Mouse (Mus musculus): ENCODE results near the gene Drc3. TPM values are rescaled to one million over a fixed set of nuclear protein-coding genes. Genes with fewer than 3 reads are reported as not detected.

Drc3 gene
- total RNA-seq (2021), result 1 to 10 TPM; 5.2 to 7.3 TPM
- long read RNA-seq, experiment 1, partial matches to known transcripts, result 0 of 4 reads
- long read RNA-seq, experiment 1, other reads (novel, unspliced or antisense), result 2 of 4 reads
- long read RNA-seq, experiment 2, transcript Drc3-203 (14 exons, 1,858 nt), result major isoform, 6 of 7 reads
- long read RNA-seq, experiment 2, partial matches to known transcripts, result 1 of 7 reads
- long read RNA-seq, experiment 2, other reads (novel, unspliced or antisense), result 0 of 7 reads

DNA sequence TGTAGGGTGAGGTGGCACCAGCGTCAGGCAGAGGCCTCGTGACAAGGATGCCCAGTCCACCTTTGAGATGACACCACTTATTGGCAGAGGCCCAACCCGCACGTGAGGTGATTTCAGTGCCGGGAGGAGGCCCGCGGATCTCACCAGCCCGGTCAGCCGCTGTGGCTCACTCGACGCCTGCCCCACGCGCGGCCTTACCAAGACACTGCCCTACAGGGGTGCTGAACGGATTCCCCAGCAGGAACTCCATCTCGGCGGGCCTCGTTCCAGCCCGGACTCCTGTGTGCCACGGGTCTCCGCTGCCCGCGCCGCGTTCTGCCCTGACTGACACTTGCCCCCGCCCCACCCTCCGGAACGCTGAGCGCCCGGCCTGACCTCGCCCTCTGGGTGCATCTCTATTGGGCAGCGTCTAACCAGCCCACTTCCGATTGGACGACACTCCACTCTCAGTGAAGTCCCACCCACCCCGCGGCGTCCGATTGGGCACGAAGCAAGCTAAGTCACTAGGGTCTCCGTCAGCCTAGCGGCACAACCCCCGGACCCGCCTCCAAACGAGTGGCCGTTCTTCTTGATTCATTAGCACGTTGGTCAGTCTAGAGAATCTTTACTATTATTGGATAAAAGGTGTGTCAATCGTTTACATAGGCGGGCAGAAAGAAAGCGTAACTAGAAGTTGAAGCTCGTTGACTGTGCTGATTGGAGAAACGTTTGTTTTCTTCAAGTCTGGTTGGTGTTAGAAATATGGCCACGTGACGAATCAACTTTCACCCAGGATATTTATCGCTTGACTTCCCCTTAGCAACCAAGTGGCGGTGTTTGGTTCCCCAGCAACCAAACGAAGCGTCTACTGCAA, at the start of gene Drc3, which contains the start of gene Tom1l2:
Gene Drc3 (plus strand): TSS at position 771 of the 853 bp plus-strand sequence.
Gene Tom1l2 (minus strand): TSS at position 347 of the 853 bp plus-strand sequence.
- peak; percentile 98 to 100 for DNase-seq (ENCODE audit: low spot score in 2 of 2)

DNA sequence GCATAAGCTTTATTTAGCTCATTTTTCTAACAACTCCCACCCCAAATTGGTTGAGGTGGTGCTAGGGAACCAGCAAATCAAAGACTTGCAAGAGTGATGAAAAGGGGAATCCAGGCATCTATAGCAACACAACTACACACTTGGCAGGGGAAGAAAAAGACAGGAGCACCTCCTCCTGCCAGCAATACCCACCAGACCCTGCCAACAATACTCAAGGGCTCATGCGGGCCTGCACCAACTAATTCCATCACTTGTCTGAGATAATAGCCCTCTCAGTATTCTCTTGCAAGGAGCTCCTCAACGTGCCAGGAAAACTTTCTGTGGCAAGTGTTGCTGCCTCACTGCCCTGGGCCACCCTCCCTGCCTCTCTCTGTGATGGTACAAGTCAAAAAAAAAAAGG, 49.6 kb upstream of the Drc3 start:
- peak in 1 of 2 experiments; percentile 51 for DNase-seq (ENCODE audit: low spot score in 2 of 2)

DNA sequence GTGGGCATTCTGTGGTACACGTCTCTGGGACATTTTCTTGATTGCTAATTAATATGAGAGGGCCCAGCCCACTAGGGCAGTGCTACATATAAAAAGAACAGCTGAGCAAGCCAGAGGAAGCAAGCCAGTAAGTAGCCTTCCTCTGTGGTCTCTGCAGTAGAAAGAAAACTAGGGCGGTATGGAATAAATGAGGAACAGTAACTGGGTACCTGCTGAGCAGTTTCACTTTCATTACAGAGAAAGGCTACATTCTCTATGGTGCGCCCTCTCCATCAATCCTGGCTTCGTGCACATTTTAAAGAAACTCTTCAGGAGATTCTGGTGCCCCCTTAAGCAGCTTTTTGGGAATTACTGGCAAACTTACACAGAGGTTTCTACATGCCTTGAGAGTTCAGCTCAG, 47.5 kb upstream of the Drc3 start:
- DNase-seq (ENCODE audit: low spot score in 2 of 2), result no peak

DNA sequence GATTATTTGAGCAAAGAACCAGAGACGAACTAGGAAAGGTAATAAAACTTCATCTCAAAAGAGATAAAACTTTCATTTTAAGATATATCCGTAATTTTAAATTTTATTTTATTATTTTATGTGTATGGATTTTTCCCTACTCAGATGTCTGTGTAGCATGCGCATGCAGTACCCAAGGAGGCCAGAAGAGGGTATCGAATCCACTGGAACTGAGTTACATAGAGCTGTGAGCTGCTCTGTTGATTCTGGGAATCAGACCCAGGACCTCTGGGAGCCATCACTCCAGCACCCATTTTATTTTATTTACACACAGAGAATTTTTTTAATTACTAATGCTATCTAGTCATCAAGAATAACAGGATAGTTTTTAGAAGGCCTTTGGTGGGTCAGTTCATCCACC, 46.3 kb upstream of the Drc3 start:
- no peak for DNase-seq (ENCODE audit: low spot score in 2 of 2)

DNA sequence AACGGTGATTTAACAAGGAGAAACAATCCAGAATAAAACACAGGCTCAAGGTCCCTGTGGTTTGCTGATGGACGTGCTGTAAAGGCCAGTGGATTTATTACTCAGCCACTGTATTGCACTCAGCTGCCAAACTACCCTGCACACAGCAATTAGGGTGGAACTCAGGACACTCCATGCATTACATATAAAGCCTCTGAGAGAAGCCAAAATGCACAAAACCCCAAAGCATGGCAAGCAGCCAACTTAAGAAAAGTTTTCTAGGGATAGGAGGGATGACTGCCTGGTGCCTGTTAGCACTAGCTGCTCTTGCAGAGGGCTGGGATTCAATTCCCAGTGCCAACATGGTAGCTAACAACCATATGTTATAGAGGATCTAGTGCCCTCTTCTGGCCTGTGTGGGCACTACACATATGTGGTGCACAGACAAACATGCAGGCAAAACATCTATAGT, 45.7 kb upstream of the Drc3 start:
- DNase-seq (ENCODE audit: low spot score in 2 of 2), result no peak

GRCm38 (mm10) chr11:60308061-60308460, 45.1 kb upstream of the Drc3 start:
- DNase-seq (ENCODE audit: low spot score in 2 of 2), result no peak

DNA sequence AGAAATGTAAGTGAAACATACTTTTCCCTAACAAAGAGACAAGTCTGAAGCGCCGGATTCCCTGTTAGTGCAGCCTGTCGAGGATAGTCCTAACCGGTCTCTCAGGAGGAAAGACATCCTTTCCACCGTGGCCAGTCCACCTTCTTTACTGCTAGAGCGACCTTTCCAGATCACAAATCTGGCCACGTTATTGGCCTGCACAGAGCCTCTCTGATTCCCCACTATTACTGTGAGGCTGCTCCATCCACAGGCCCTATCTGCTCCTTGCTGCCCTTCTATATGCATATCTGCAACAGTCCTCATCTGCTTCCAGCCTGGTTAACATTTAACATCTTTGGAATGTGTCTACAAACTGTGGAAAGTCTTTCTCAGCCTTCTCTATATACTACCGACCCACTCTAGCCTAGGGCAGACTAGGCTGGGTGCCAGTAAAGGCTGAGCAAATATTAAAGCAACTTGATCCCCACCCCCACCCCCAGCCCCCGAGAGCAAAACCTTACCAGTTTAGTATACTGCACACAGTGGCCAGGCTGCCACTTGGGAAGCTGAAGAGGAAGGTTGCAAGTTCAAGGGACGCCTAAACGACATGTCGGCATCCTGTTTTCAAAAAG, 44.5 kb upstream of the Drc3 start:
- DNase-seq (ENCODE audit: low spot score in 2 of 2), result no peak

GRCm38 (mm10) chr11:60309875-60310274, 43.3 kb upstream of the Drc3 start:
- no peak for DNase-seq (ENCODE audit: low spot score in 2 of 2)

DNA sequence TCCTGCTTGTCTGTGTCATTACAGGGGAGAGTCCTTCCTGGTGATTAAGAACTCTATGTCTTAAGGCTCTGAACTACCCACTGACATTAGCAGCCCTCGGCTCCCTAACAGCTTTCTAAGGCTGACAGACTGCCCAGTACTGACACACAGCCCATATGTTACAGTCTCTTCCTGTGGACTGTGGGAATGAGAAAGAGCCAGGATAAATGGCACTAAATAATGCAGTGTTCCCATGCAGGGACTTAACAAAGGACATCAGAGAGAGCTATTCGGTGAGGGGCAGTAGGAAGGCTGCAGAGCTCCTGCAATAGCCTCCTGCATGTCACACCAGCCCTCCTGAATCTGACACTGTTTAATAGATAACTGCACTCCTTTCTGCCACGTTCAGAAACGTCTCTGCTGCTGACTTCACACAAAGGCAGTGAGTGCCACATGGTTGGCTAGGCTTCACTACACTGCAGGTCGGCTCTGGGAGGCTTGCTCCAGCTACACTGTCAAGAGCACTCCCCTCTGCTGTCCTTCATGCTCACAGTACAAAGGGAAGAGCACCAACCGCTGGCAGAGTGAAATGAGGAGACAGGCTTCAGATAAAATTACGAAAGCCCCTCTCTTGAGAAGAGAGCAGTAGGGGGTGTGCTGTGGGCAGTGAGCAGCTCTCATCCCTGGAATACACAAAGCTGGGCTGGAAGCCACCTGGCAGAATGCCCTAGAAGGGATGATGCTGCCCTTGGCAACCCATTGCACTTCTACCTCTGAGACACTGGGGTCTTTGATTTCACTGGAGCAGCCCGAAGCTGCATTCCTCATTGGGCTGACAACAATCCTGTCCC, 41.9 kb upstream of the Drc3 start:
- DNase-seq (ENCODE audit: low spot score in 2 of 2), result peak; percentile 88 to 91

- no peak for DNase-seq (ENCODE audit: low spot score in 2 of 2)
These were observed 36.9 kb upstream of the Drc3 start for GRCm38 (mm10) chr11:60316250-60316649.

GRCm38 (mm10) chr11:60316883-60317282, 36.2 kb upstream of the Drc3 start:
- no peak for DNase-seq (ENCODE audit: low spot score in 2 of 2)

- no peak for DNase-seq (ENCODE audit: low spot score in 2 of 2)
These were observed 35.6 kb upstream of the Drc3 start for GRCm38 (mm10) chr11:60317376-60318102.

DNA sequence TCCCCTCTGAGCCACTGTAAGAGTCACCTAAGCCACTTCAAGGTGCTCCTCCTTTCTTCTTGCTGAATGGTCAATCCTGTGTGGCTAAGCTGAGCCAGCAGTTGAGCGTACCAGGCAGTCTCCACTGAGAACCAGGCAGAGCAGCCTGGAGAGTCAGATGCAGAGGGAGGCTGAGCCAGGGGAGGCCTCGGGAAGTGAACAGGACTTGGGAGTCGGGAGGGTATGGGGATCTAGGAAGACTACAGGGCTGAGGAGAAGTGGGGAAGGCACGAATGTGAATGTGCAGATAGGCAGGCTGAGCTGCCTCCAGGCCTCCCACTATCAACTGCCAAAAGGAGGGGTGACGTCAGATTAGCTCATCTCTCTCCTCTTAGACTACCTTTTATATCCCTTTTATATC, 34.4 kb upstream of the Drc3 start:
- DNase-seq (ENCODE audit: low spot score in 2 of 2), result no peak

GRCm38 (mm10) chr11:60319257-60320066, 33.7 kb upstream of the Drc3 start:
- no peak for DNase-seq (ENCODE audit: low spot score in 2 of 2)

GRCm38 (mm10) chr11:60320426-60321037, 32.6 kb upstream of the Drc3 start:
- DNase-seq (ENCODE audit: low spot score in 2 of 2), result no peak

- no peak for DNase-seq (ENCODE audit: low spot score in 2 of 2)
These were observed 31.7 kb upstream of the Drc3 start for GRCm38 (mm10) chr11:60321438-60321837.

GRCm38 (mm10) chr11:60323731-60324130, 29.4 kb upstream of the Drc3 start:
- DNase-seq (ENCODE audit: low spot score in 2 of 2), result no peak

- DNase-seq (ENCODE audit: low spot score in 2 of 2), result no peak
These were observed 22.6 kb upstream of the Drc3 start for GRCm38 (mm10) chr11:60330551-60330950.

GRCm38 (mm10) chr11:60333461-60333860, 19.7 kb upstream of the Drc3 start:
- DNase-seq (ENCODE audit: low spot score in 2 of 2), result no peak
